Mouse (Mus musculus) urinary bladder, postnatal 4 days (tissue): ENCODE results near the gene Gm10488.
"Not testable (repeated sequence)": the region's sequence is repeated elsewhere in the genome, so short reads cannot be mapped to it uniquely, and the experiment has no call there.

Source experiments
- DNase-seq, 2 experiments: peaks; one replicate each; pipeline ENCODE4 v3.0.0; 2021 to 2022; ENCODE audit warnings: low spot score in 2 of 2

The Gm10488 gene

DNA sequence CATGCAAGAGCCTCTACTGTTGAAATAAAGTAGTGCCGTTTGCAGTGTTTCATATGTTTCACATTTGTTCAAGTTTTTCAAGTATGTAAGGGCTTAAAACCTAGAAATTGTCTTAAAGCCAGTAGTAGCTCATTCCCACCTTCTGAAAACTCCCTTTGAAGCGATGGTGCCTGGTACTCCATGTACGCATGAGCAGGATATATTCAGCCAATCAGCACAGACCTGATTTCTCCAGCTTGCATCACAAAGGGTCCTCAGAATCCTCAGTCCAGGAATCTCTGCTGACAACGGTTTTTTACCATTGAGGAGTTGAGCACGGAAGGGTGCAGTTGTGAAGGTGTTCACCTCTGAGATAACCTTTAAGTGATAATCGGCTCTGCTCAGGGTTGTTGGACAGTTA is at the start of gene Gm10488:
Gm10488 (plus strand) TSS at position 301 of the 400 bp plus-strand sequence.
- not testable (repeated sequence) for DNase-seq
